Mouse (Mus musculus): ENCODE data around the gene Tet3.

- TF ChIP-seq MAFK (IDR thresholded peaks at IDR 0.05; ENCODE audit: insufficient read depth, low read depth, low read length) (no peak), ZC3H11A (IDR thresholded peaks at IDR 0.05; ENCODE audit: borderline replicate concordance, low read depth, low read length) (no peak), HCFC1 (IDR thresholded peaks at IDR 0.05; ENCODE audit: borderline replicate concordance, insufficient read depth, low read length) (no peak), ZNF384 (IDR thresholded peaks at IDR 0.05; ENCODE audit: low read depth, low read length) (no peak), CHD2 (IDR thresholded peaks at IDR 0.05; ENCODE audit: low read depth, low read length) (no peak)
Observed at GRCm38 (mm10) chr6:83413686-83414085, 45.2 kb downstream of the Tet3 start.

All from ES-E14 (cell line).